Mouse (Mus musculus) c-Kit-positive CD71-positive TER-119-negative erythroid progenitor cells, embryonic 14.5 days (primary cell): ENCODE data around the gene Cops8.
A peak's percentile ranks its signal among the peaks of the same experiment; 100 is the strongest.

Source experiments
- DNase-seq: peaks from one replicate; pipeline ENCODE4 v3.0.0-alpha.2; 2013; ENCODE audit warnings: low read depth

Gene Cops8

GRCm38 (mm10) chr1:90602759-90603560 lies at the start of gene Cops8:
Gene Cops8 (plus strand): TSS chr1:90602981.
- DNase-seq = peak; percentile 88

- no peak for DNase-seq
These were observed 45.6 kb upstream of the Cops8 start for GRCm38 (mm10) chr1:90557140-90557539.

DNA sequence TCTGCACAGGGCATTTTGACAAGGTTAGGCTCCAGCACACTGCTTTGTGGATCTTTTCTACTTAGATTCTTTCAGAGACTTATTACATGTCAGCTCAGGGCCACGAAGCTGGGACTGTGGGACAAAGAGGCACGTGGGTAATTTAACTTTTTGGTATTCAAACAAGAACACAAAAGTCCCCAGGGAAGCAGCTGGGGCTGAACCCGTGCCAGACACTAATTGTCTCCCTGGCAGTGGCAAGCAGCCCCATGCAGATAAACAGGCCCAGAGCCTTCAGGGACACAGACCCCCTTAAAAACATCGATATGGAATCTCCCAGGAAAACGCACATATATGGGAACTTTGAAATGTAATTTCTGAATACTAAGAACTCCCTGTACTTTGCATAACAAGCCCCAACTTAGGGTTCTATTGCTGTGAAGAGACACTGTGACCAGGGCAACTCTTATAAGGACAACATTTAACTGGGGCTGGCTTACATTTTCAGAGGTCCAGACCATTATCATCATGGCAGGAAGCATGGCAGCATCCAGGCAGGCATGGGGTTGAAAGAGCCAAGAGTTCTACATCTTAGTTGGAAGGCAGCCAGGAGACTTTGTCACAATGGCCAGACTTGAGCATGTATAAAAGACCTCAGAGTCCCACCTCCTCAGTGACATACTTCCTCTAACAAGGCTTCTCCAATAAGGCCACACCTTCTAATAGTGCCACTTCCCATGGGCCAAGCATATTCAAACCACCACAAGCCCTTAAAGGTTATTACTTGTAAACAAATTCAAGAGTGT lies 41.6 kb upstream of the Cops8 start:
- no peak for DNase-seq

GRCm38 (mm10) chr1:90563945-90564344 lies 38.8 kb upstream of the Cops8 start:
- no peak for DNase-seq

- no peak for DNase-seq
These were observed 35.9 kb upstream of the Cops8 start for GRCm38 (mm10) chr1:90566664-90567440.

DNA sequence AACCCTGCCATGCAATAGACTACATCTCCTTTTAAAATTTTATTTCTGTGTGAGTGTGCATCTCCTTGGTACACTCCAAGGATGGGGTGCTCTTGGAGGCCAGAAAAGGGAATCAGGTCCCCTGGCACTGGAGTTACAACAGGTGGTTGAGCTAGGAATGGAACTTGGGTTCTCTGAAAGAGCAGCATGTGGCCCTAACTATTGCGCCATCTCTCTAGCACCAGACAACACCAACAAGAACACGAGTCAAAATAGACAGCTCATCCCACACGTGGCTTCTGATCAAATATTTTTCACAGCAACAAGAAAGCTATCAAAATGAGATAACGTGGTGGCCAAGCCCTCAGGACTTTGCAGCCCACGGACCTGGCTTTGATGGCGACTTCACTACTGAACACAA lies 28.9 kb upstream of the Cops8 start:
- DNase-seq = no peak

DNA sequence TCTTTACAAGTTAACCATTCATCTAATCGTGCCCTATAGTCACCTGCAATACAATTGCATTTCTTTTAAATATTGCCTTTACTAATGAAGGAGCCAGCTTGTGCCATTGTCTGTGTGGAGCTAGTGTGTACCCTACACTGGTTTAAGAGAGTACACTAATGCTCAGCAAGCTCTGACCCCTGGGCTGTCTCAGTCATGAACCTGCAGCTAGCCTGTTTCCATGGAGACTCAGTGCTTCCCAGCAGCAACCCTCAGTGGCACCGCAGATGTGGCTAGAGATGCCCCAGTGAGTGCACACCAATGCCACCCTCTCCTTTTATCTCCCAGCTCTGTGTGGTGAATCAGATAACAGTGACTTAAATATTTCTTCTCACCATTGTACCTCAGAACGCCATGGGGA lies 27.9 kb upstream of the Cops8 start:
- DNase-seq = no peak

DNA sequence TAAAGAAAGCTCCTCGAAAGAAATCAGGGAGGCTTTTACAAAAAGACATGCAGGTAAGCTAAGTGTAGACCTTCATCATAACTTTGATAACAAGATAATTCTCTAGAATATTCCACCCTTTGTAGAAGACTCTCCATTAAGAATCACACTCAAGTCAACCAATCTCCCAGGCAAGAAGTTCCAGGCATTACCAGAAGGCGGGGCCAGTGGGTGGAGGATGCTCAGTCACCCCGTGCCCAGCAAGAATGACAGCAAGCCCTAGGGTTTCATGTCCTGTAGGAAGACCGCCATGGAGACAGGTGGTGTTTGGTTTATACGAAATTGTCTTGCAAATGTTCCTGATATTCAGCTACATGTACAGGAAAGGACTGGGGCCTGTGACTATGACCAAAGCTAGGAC lies 25.4 kb upstream of the Cops8 start:
- DNase-seq = no peak

DNA sequence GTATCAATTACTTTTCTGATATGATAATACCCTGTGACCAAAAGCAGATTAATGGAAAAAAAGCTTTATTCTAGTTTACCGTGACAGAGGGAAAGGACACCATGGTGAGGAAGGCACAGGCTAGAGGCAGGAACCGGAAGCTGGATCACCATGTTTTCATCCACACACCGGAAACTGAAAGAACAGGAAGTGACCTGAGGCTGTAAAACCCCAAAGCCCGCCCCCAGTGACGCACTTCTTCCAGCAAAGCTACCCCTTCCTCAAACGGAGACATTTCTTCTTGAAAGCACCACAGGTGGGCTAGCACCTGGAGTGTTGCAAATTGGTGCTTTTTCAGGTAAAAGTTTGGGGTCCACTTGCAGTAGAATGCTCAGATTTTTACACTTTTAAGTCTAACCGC lies 20.1 kb upstream of the Cops8 start:
- DNase-seq = no peak

GRCm38 (mm10) chr1:90588021-90588734 lies 14.6 kb upstream of the Cops8 start:
- peak; percentile 24 for DNase-seq

GRCm38 (mm10) chr1:90590797-90591196 lies 12.0 kb upstream of the Cops8 start:
- DNase-seq = peak; percentile 64

DNA sequence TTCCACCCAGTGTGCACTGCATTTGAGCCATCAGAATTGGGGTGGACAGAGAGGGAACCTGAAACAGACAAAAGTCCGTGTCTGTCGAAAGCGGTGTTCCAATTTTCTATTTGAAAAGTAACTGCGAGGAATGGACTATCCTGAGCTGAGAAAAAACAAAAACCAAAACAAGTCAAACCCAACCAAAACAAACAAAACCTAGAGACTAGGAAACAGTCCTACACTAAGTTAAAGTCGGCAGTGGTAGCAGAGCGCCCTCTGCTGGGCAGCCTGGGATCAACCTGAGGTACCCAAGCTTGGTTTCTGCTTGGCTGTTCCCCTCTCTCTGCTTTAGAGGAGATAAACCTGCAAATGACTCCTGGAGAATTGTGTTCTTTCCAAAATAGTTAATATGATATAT lies 10.0 kb upstream of the Cops8 start:
- DNase-seq = peak; percentile 36

- DNase-seq = no peak
These were observed 3.6 kb upstream of the Cops8 start for GRCm38 (mm10) chr1:90599226-90599625.

- DNase-seq = no peak
These were observed 1.7 kb upstream of the Cops8 start for GRCm38 (mm10) chr1:90601096-90601495.

DNA sequence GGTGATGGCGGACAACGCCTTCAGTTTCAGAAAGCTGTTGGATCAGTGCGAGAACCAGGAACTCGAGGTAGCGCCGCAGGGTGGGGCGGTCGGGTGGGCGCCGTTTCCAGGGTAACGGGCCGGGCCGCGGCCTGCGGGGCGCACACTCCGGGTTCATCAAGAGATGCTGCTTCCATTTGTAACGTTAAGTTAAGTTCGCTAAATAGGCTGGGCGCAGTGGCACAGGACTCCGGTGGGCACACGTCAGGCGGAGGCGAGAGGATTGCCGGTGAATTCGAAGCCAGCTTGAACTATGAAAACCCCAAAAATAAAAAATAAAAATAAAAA lies 743 bp downstream of the Cops8 start:
- DNase-seq = no peak

- DNase-seq = no peak
These were observed 6.6 kb downstream of the Cops8 start for GRCm38 (mm10) chr1:90609363-90609762.

GRCm38 (mm10) chr1:90617258-90617657 lies 14.5 kb downstream of the Cops8 start:
- DNase-seq = no peak

- no peak for DNase-seq
These were observed 30.7 kb downstream of the Cops8 start for GRCm38 (mm10) chr1:90633415-90634030.

DNA sequence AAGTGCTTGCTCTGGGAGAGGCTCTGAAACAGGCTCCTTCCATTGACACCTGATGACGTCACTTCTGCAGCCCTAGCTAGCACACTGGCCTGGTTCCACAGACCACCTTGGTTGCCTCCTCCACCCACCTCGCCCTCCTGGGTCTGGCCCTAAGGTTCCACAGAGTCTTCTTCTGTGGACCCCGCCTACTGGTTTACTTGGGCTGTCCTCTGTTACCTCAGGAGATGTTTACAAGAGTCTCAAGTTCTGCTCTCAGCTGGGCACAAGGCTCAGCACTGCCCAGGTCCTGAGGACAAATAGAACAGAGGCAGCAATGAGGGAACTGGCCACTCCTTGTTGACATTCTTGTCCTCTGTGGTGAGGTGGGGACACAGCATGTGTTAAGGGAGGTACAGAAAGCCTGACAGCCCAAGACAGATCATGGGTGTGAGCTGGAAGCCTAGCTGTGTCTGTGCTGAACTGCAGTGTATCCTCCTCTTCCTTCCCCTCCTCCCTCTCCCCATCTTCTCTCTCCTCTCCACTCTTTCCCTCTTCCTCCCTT lies 31.5 kb downstream of the Cops8 start:
- DNase-seq = no peak

DNA sequence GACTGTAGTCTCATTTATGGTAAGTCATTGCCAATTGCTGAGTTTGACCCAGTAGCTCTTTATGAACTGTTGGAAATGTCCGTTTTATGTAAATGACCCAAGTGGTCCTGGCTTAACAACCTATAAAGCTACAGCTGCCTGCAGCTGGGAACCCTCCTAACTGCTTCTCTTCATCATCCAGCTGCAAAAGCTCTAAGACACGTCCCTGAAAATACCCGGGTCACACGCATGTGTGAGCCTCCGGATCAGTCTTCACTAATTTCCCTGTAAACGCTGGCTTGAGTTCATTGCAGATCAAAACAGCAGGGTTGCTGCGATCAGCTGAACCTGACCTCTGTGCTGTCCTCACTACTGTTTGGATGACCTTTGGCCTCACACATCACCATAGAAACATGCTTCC lies 35.6 kb downstream of the Cops8 start:
- no peak for DNase-seq

DNA sequence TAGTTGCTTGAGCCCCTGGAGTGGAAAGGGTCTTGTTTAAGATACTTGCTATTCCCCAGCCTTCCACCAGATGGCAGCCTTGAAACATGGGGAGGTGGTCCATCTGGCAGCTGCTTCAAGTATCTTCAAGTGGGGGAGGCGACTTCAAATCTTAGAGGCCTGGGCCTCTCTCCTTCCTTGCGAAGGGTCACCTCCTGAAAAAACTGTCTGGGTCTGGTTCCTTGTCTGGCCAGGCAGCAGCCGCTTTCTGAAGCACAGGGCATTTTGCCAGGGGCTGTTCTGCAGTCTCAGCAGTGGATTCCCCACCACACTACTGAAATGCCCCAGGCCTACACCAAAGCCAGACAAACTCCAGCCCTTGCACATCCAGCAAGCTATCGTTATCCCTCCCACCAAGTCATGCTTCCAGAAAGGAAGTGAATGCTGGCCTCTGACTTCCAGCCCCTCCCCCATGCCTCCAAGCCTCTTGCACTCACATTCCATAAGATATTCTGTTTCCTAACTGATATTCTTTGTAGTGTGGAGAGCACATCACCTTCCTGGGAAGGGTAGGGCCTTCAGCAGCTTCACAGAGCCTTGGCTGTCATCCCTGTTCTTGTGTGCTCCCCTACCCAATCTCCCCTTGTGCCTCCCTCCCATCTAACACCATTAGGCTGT lies 48.1 kb downstream of the Cops8 start:
- DNase-seq = no peak
